Mouse (Mus musculus): ENCODE results near the gene Ero1l. TPM values are rescaled to one million over a fixed set of nuclear protein-coding genes. Genes with fewer than 3 reads are reported as not detected.

Ero1l gene
- polyA plus RNA-seq, 1 experiment from 2014 or later = 35.0 TPM

DNA sequence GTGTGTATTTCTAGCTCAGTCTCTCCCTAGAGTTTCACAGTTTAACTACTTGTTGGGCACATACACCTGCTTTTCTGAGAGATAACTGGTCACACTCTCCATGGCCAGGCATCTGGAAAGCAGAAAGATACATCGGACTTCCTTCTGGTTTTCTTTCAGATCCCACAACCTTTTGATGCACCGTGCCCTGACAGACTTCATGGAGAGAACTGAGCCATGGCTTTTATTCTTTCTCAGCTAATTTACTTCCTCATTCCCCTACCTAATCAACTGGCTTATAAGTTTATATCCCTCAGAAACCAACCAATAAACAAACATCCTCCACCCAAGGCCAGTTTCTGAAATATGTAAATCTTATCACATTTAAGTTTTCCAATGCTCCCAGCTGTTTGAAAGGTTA is 3.9 kb upstream of the Ero1l start:
- H3K27me3 ChIP-seq = no peaks in the 10 kb centered on the region
- H3K4me2 ChIP-seq = peak overlapping the region; percentile 50; the same call in 1 of the 2 replicates
- H3K9ac ChIP-seq = 0 out of 2 replicates have a peak overlapping the region, but pooled peaks have one; percentile 30
- H3K36me3 ChIP-seq = no peaks in the 10 kb centered on the region
- H3K4me3 ChIP-seq (replicated peaks) = no peak overlapping the region
- H3K4me1 ChIP-seq (replicated peaks) = peaks cover 66% of the 10 kb centered on the region
- ATAC-seq (ENCODE audit: low read depth) = no peak
- WGBS (ENCODE audit: insufficient replicate concordance) = 76% methylated on average over 2 of the region's 2 CpGs
- H3K27ac ChIP-seq = peak overlapping the region; percentile 84
- H3K9me3 ChIP-seq (replicated peaks) = no peaks in the 10 kb centered on the region
- no peak for DNase-seq

DNA sequence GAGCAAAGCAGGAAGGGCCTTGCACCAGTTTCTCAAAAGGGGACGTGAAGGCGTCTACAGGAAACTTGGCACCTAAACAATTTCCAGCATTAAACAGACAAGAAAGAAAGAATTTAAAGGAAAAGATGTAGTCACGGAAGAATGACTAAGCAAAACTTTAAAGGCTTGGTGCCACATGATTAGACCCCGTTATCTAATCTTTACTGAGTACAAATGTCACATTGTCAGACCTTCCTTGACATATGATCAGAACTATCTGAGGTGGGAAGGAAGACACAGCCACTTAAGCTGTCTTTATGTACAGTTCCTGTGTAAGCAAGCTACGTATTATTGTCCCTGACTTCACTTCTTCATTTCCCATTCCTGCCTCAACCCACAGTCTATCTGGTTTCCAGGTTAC is 3.1 kb upstream of the Ero1l start:
- Histone ChIP-seq H3K36me3 (no peaks in the 10 kb centered on the region), H3K4me3 (replicated peaks) (0 out of 2 replicates have a peak overlapping the region, but pooled peaks have one; percentile 1), H3K27me3 (no peaks in the 10 kb centered on the region), H3K4me2 (peak overlapping the region; percentile 50), H3K27ac (peak overlapping the region; percentile 84), H3K9me3 (replicated peaks) (no peaks in the 10 kb centered on the region), H3K4me1 (replicated peaks) (peaks cover 72% of the 10 kb centered on the region), H3K9ac (peak overlapping the region; percentile 31; the same call in 1 of the 2 replicates)
- peak; percentile 37 for DNase-seq
- peak; percentile 32; the same call in 1 of the 2 replicates for ATAC-seq (ENCODE audit: low read depth)
- WGBS (ENCODE audit: insufficient replicate concordance) = 13% methylated on average over 5 of the region's 5 CpGs

DNA sequence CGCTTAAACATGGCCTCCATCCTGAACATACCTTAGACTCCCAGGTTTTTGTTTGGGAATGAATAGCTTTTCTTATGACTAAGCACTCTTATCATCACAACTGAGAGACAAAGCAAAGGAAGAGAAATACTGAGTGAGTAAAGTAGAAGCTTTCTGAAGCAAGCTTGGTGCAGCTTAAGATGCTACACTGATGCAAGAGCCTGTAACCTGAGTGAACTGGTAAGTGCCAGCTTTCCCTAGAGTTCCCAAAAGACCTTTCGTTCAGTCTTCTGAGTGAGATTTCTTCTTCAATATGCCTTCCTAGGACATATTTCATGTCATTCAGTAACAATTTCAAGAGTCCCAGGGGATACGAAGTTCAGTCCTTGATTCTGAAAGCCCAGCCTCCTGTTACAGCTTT is 2.5 kb upstream of the Ero1l start:
- H3K9me3 ChIP-seq (replicated peaks) = no peaks in the 10 kb centered on the region
- peak overlapping the region; percentile 31 for H3K9ac ChIP-seq
- 75% methylated on average over 3 of the region's 3 CpGs for WGBS (ENCODE audit: insufficient replicate concordance)
- peak overlapping the region; percentile 50 for H3K4me2 ChIP-seq
- no peak for DNase-seq
- H3K4me3 ChIP-seq (replicated peaks) = no peak overlapping the region
- peak overlapping the region; percentile 84 for H3K27ac ChIP-seq
- no peak for ATAC-seq (ENCODE audit: low read depth)
- no peaks in the 10 kb centered on the region for H3K36me3 ChIP-seq
- H3K27me3 ChIP-seq = no peaks in the 10 kb centered on the region
- H3K4me1 ChIP-seq (replicated peaks) = peaks cover 77% of the 10 kb centered on the region

DNA sequence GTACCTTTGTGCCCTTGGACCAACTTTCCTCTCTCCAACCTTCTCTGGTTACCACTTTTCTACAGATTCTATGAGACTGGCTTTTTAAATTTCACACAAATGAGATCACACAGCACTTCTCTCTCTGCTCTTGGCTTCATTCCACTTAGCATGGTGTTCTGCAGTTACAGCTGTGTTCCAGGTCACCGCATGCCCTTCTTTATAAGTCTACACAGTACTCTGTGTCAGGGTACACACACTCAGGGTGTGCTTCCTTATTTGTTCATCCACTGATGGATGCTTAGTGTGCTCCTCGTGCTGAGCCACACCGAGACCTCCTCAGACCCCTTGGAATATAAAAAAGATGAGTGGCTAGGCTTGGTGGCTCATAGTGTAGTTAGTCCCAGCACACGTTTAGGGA is 1.5 kb upstream of the Ero1l start:
- Histone ChIP-seq H3K4me1 (replicated peaks) (peaks cover 82% of the 10 kb centered on the region), H3K36me3 (no peaks in the 10 kb centered on the region), H3K27ac (peak overlapping the region; percentile 67), H3K27me3 (no peaks in the 10 kb centered on the region), H3K9me3 (replicated peaks) (no peaks in the 10 kb centered on the region), H3K9ac (no peak overlapping the region), H3K4me3 (replicated peaks) (no peak overlapping the region), H3K4me2 (no peak overlapping the region)
- WGBS (ENCODE audit: insufficient replicate concordance) = 74% methylated on average over 4 of the region's 4 CpGs
- no peak for ATAC-seq (ENCODE audit: low read depth)
- DNase-seq = no peak

DNA sequence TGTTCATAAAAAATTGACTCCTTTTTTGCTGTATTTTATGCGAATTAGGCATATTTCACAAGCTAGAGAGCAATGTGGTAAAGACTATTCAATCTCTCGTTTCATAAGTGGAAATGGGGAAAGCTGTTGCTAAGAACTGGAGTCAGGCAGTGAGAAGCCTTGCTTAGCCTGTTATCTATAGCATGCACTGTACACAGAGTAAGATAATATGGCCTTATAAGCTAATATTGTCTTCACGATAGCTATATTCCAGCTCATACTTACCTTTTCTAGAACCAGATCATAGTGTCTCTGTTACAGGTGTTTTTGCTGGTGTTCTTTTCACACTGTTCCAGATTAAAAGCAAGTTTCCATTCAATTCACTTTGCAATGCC is 653 bp upstream of the Ero1l start:
- Histone ChIP-seq H3K36me3 (no peaks in the 10 kb centered on the region), H3K27ac (peak overlapping the region; percentile 90), H3K4me2 (peak overlapping the region; percentile 90), H3K9me3 (replicated peaks) (no peaks in the 10 kb centered on the region), H3K4me1 (replicated peaks) (peaks cover 83% of the 10 kb centered on the region), H3K27me3 (no peaks in the 10 kb centered on the region), H3K4me3 (replicated peaks) (peak overlapping the region; percentile 93), H3K9ac (peak overlapping the region; percentile 94; the same call in 1 of the 2 replicates)
- DNase-seq (no peak), ATAC-seq (ENCODE audit: low read depth) (peak; percentile 62)
- 14% methylated on average over 3 of the region's 3 CpGs for WGBS (ENCODE audit: insufficient replicate concordance)

DNA sequence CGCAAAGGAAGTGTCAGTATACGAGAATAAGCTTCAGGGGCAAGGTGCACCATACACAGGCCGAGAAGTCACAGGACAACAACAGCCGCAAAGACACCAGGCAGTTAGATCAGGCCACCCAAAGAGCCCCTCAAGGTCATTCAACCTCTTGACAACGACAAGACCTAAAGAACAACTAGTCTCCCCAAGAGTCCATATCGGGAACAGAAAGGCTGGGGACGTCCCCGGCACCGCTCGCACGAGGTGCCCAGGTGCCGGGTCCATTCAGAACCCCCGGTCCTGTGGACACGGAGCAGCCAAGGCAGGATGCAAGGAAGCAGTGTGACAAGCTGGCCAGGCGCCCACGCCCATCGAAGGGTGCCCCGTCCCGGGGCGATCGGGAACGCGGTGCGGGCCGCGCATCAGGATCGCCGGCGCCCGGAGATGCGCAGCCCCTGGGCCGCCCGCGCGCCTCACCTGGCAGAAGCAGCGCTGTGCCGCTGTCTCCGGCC is 605 bp downstream of the Ero1l start:
- DNase-seq = no peak
- ATAC-seq (ENCODE audit: low read depth) = peak; percentile 55; the same call in 1 of the 2 replicates
- Histone ChIP-seq H3K4me2 (peak overlapping the region; percentile 90), H3K9me3 (replicated peaks) (no peaks in the 10 kb centered on the region), H3K27me3 (no peaks in the 10 kb centered on the region), H3K36me3 (peaks cover 5% of the 10 kb centered on the region; the same call in 1 of the 2 replicates), H3K4me1 (replicated peaks) (peaks cover 84% of the 10 kb centered on the region), H3K9ac (peak overlapping the region; percentile 94), H3K4me3 (replicated peaks) (peak overlapping the region; percentile 93), H3K27ac (peak overlapping the region; percentile 90)
- WGBS (ENCODE audit: insufficient replicate concordance) = under 1% methylated on average over 38 of the region's 38 CpGs

DNA sequence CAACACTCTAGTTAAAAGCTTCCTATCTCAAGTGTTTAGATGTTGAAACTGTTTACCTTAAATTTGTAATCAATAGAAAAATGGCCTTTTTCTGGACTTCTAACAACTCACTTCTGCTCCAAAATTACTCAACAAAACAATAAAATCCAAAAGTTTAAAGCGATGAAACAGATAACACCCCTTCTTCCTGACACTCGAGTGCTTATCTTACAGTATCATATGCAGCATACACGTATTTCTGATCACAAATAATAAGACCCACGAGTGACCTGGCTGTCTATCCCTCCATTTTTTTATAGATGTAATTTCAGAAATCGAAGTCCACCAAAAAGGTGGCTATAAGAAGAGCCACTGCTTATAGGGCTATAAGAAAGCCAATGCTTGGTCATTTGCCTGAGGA is 1.6 kb downstream of the Ero1l start:
- 19% methylated on average over 5 of the region's 5 CpGs for WGBS (ENCODE audit: insufficient replicate concordance)
- Histone ChIP-seq H3K4me2 (peak overlapping the region; percentile 90), H3K4me1 (replicated peaks) (peaks cover 73% of the 10 kb centered on the region), H3K27ac (peak overlapping the region; percentile 90), H3K36me3 (peaks cover 5% of the 10 kb centered on the region; the same call in 1 of the 2 replicates), H3K4me3 (replicated peaks) (peak overlapping the region; percentile 93), H3K9me3 (replicated peaks) (no peaks in the 10 kb centered on the region), H3K27me3 (no peaks in the 10 kb centered on the region), H3K9ac (peak overlapping the region; percentile 94)
- DNase-seq = no peak
- no peak for ATAC-seq (ENCODE audit: low read depth)

DNA sequence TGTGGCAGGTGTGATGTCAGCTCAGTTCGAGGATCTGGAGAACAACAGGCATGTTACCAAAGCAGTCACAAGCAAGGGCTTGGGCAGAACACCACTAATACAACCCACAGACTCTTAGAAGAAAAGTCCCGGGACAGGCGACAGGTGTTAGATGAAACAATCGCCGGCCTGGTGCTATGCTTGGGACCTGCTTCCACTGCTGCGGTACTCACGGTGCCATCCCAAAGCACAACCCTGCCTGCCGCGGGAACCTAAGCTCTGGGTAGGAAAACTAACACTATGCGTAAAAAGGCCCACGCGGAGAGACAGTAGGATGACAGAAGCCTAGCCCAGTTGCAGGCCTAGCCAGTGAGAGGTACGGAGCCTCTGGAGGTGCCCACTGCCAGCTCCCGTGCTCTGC is 8.5 kb downstream of the Ero1l start:
- Histone ChIP-seq H3K27me3 (no peaks in the 10 kb centered on the region), H3K27ac (no peak overlapping the region), H3K9ac (no peak overlapping the region), H3K4me3 (replicated peaks) (no peak overlapping the region), H3K9me3 (replicated peaks) (no peaks in the 10 kb centered on the region), H3K4me1 (replicated peaks) (peaks cover 39% of the 10 kb centered on the region), H3K4me2 (no peak overlapping the region), H3K36me3 (peaks cover 19% of the 10 kb centered on the region)
- WGBS (ENCODE audit: insufficient replicate concordance) = 92% methylated on average over 14 of the region's 14 CpGs
- no peak for ATAC-seq (ENCODE audit: low read depth)
- DNase-seq = no peak

DNA sequence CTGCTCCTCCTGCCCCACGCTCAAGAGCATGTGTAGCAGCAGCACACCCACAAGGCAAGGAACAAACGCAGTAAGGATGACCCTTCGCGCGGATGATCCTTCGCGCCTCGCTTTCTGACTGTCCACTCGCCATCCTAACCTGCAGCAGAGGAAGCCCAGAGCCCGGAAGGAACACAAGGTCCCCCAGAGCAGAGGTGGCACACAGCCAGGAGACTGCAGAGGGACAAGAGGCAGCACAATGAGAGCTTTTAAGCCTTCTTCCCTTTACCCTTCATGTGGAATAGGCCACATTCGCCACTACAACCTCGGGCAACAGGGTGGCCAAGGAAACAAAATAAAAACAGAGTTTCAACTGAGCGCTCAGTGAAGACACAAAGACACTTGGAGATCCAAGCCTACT is 8.9 kb downstream of the Ero1l start:
- Histone ChIP-seq H3K9me3 (replicated peaks) (no peaks in the 10 kb centered on the region), H3K4me1 (replicated peaks) (peaks cover 35% of the 10 kb centered on the region), H3K36me3 (peaks cover 22% of the 10 kb centered on the region), H3K4me3 (replicated peaks) (no peak overlapping the region), H3K4me2 (no peak overlapping the region), H3K27ac (no peak overlapping the region), H3K9ac (no peak overlapping the region), H3K27me3 (no peaks in the 10 kb centered on the region)
- WGBS (ENCODE audit: insufficient replicate concordance) = 88% methylated on average over 13 of the region's 13 CpGs
- ATAC-seq (ENCODE audit: low read depth) (no peak), DNase-seq (no peak)

DNA sequence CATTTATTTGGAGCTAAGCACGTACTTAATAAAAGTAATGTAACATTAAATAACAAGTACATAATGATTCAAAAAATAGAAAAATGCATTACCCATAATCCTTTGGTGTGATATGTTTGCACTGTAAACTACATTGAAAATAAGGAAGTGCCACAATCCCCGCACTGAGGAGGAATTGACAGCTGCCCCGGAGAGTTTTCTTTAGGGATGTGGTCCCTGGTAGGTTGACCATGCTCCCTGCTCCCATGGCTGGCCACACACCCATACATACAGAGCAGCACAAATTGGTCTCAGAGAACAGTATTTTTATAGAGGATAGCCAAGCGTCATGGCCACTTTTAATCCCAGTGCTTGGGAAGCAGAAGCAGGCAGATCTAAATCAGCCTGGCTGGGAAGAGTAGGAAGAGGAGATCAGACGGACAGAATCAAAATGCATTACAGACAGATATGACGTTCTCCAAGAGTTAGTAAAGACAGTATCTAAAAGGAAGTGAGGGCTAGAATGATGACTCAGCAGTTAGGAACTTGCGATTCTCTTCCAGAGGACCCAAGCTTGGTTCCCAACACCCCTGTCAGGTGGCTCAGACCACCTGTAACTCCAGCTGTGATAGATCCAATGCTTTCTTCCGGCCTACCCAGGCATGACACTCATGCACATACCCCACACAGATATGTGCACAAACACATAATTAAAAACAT is 10.8 kb downstream of the Ero1l start:
- H3K9me3 ChIP-seq (replicated peaks) = no peaks in the 10 kb centered on the region
- no peak overlapping the region for H3K4me3 ChIP-seq (replicated peaks)
- H3K36me3 ChIP-seq = peaks cover 31% of the 10 kb centered on the region
- H3K27me3 ChIP-seq = no peaks in the 10 kb centered on the region
- no peak overlapping the region for H3K4me2 ChIP-seq
- peak overlapping the region; percentile 19; the same call in 1 of the 2 replicates for H3K27ac ChIP-seq
- no peak overlapping the region for H3K9ac ChIP-seq
- WGBS (ENCODE audit: insufficient replicate concordance) = 57% methylated on average over 8 of the region's 8 CpGs
- peaks cover 20% of the 10 kb centered on the region for H3K4me1 ChIP-seq (replicated peaks)
- no peak for ATAC-seq (ENCODE audit: low read depth)
- no peak for DNase-seq

DNA sequence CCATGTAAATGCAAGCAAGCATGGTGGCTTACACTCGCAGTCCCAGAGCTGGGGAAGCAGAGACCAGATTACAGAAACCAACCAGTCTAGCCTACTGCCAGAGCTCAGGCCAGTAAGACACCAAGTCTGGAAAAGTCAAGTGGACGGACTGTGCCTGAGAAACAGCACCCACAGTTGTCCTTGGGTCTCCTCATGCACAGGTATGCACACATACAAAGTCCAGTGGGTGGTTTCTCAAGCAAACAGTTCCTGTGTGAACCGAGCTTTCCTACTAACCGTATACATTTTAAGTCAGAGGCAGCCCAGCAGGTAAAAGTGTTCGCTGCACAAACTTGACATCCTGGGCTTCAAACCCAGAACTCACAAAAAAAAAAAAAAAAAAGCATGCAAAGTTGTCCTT is 12.7 kb downstream of the Ero1l start:
- WGBS (ENCODE audit: insufficient replicate concordance) = 76% methylated on average over 5 of the region's 5 CpGs
- no peak overlapping the region for H3K4me3 ChIP-seq (replicated peaks)
- DNase-seq = no peak
- H3K4me1 ChIP-seq (replicated peaks) = peaks cover 20% of the 10 kb centered on the region
- peaks cover 49% of the 10 kb centered on the region for H3K36me3 ChIP-seq
- H3K9ac ChIP-seq = no peak overlapping the region
- no peak overlapping the region for H3K27ac ChIP-seq
- H3K4me2 ChIP-seq = no peak overlapping the region
- ATAC-seq (ENCODE audit: low read depth) = 0 out of 2 replicates have a peak, but pooled peaks have one; percentile 36
- no peaks in the 10 kb centered on the region for H3K9me3 ChIP-seq (replicated peaks)
- H3K27me3 ChIP-seq = no peaks in the 10 kb centered on the region

DNA sequence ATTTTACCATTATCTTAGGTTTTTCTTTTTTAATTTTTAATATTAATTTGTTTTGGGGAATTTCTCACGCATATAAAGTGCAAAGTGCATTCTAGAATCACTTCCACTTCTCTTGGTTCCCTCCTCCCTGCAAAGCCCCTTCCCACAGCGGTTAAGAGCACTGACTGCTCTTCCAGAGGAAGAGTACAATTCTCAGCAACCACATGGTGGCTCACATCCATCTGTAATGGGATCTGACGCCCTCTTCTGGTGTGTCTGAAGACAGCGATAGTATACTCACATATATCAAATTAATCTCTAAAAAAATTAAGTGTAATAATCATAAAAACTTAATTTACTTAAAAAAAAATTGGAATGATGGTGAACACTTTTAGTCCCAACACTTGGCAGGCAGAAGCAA is 14.2 kb downstream of the Ero1l start:
- no peak overlapping the region for H3K4me3 ChIP-seq (replicated peaks)
- ATAC-seq (ENCODE audit: low read depth) = no peak
- WGBS (ENCODE audit: insufficient replicate concordance) = 76% methylated on average over 4 of the region's 4 CpGs
- DNase-seq = no peak
- peaks cover 60% of the 10 kb centered on the region for H3K36me3 ChIP-seq
- no peak overlapping the region for H3K27ac ChIP-seq
- no peaks in the 10 kb centered on the region for H3K9me3 ChIP-seq (replicated peaks)
- H3K27me3 ChIP-seq = no peaks in the 10 kb centered on the region
- no peak overlapping the region for H3K9ac ChIP-seq
- H3K4me2 ChIP-seq = no peak overlapping the region
- peaks cover 17% of the 10 kb centered on the region for H3K4me1 ChIP-seq (replicated peaks)
